Mouse (Mus musculus): ENCODE measurements around the gene Nfkb1.

DNA sequence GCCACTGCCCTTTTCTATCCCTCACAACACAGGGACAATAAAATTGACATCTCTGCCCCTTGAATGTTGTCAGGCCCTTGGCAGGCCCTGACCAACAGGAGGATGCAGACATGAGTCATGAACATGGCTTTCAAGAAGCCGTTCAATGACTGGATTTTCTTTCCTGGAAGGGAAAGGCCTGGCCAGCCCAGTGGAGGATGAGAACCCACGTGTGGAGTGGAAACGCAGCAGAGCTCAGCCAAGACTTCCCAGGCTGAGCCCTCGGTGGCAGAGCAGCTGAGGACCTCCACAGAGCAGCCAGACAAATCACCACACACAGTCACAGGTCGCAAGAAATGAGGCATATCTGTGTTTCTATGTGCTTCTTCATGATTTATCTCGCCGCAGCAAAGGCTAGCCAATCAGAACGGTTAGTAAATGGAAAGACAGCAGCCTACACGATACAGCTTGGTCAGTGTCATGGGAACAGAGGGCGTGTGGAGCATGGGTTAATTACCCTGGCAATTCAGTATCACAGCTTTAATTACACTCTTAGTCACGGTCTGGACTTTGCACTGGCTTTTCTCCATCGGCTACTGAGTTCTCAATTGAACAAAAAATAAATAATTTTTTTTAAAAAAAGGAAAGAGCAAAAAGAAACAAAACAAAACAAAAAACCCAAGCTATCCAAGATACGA lies 16.5 kb downstream of the Nfkb1 start:
- TF ChIP-seq CTCF (conservative IDR thresholded peaks at IDR 0.05; ENCODE audit: low read length) (no peak), NANOG (IDR thresholded peaks at IDR 0.05; ENCODE audit: borderline replicate concordance, low read length) (no peak)
